Mouse (Mus musculus): ENCODE results near the gene Il24. TPM values are rescaled to one million over a fixed set of nuclear protein-coding genes. Genes with fewer than 3 reads are reported as not detected.

Gene Il24
- polyA plus RNA-seq, 1 experiment from 2014 or later: not detected

GRCm38 (mm10) chr1:130864238-130864637 is 23.0 kb downstream of the Il24 start:
- no peak overlapping the region for H3K4me3 ChIP-seq (replicated peaks; ENCODE audit: low read length)
- H3K4me2 ChIP-seq (ENCODE audit: low read length): no peak overlapping the region
- no peak overlapping the region for H3K9ac ChIP-seq (replicated peaks; ENCODE audit: low read depth, low read length)
- WGBS: 87% methylated on average over 4 of the region's 4 CpGs
- no peaks in the 10 kb centered on the region for H3K27me3 ChIP-seq (replicated peaks; ENCODE audit: control insufficient read depth, insufficient read depth, low read length)
- no peaks in the 10 kb centered on the region for H3K9me3 ChIP-seq (ENCODE audit: control insufficient read depth, low read length)
- H3K4me1 ChIP-seq (replicated peaks; ENCODE audit: control insufficient read depth, insufficient read depth, low read length): no peaks in the 10 kb centered on the region
- ATAC-seq: no peak
- H3K27ac ChIP-seq (ENCODE audit: low read length): no peak overlapping the region
- no peaks in the 10 kb centered on the region for H3K36me3 ChIP-seq (ENCODE audit: control insufficient read depth, insufficient read depth)

- 71% methylated on average over 4 of the region's 4 CpGs for WGBS
- no peak overlapping the region for H3K27ac ChIP-seq (ENCODE audit: low read length)
- no peak overlapping the region for H3K4me3 ChIP-seq (replicated peaks; ENCODE audit: low read length)
- ATAC-seq: no peak
- H3K36me3 ChIP-seq (ENCODE audit: control insufficient read depth, insufficient read depth): no peaks in the 10 kb centered on the region
- no peak overlapping the region for H3K4me2 ChIP-seq (ENCODE audit: low read length)
- H3K4me1 ChIP-seq (replicated peaks; ENCODE audit: control insufficient read depth, insufficient read depth, low read length): no peaks in the 10 kb centered on the region
- no peak overlapping the region for H3K9ac ChIP-seq (replicated peaks; ENCODE audit: low read depth, low read length)
- no peaks in the 10 kb centered on the region for H3K27me3 ChIP-seq (replicated peaks; ENCODE audit: control insufficient read depth, insufficient read depth, low read length)
- H3K9me3 ChIP-seq (ENCODE audit: control insufficient read depth, low read length): no peaks in the 10 kb centered on the region
Measured at GRCm38 (mm10) chr1:130857456-130857855, 29.8 kb downstream of the Il24 start.

- no peak overlapping the region for H3K9ac ChIP-seq (replicated peaks; ENCODE audit: low read depth, low read length)
- no peaks in the 10 kb centered on the region for H3K9me3 ChIP-seq (ENCODE audit: control insufficient read depth, low read length)
- no peaks in the 10 kb centered on the region for H3K4me1 ChIP-seq (replicated peaks; ENCODE audit: control insufficient read depth, insufficient read depth, low read length)
- H3K4me3 ChIP-seq (replicated peaks; ENCODE audit: low read length): no peak overlapping the region
- no peaks in the 10 kb centered on the region for H3K36me3 ChIP-seq (ENCODE audit: control insufficient read depth, insufficient read depth)
- no peak overlapping the region for H3K27ac ChIP-seq (ENCODE audit: low read length)
- no peak for ATAC-seq
- WGBS: 81% methylated on average over 2 of the region's 2 CpGs
- no peak overlapping the region for H3K4me2 ChIP-seq (ENCODE audit: low read length)
- H3K27me3 ChIP-seq (replicated peaks; ENCODE audit: control insufficient read depth, insufficient read depth, low read length): no peaks in the 10 kb centered on the region
Measured at GRCm38 (mm10) chr1:130855723-130856122, 31.5 kb downstream of the Il24 start.

GRCm38 (mm10) chr1:130854819-130855218 is 32.4 kb downstream of the Il24 start:
- Histone ChIP-seq H3K9ac (replicated peaks; ENCODE audit: low read depth, low read length) (no peak overlapping the region), H3K4me1 (replicated peaks; ENCODE audit: control insufficient read depth, insufficient read depth, low read length) (no peaks in the 10 kb centered on the region), H3K4me2 (ENCODE audit: low read length) (no peak overlapping the region), H3K27ac (ENCODE audit: low read length) (no peak overlapping the region), H3K4me3 (replicated peaks; ENCODE audit: low read length) (no peak overlapping the region), H3K27me3 (replicated peaks; ENCODE audit: control insufficient read depth, insufficient read depth, low read length) (no peaks in the 10 kb centered on the region), H3K9me3 (ENCODE audit: control insufficient read depth, low read length) (no peaks in the 10 kb centered on the region), H3K36me3 (ENCODE audit: control insufficient read depth, insufficient read depth) (no peaks in the 10 kb centered on the region)
- WGBS: 81% methylated on average over 9 of the region's 9 CpGs
- ATAC-seq: no peak

- H3K4me3 ChIP-seq (replicated peaks; ENCODE audit: low read length): no peak overlapping the region
- H3K9me3 ChIP-seq (ENCODE audit: control insufficient read depth, low read length): no peaks in the 10 kb centered on the region
- no peak overlapping the region for H3K27ac ChIP-seq (ENCODE audit: low read length)
- no peak for ATAC-seq
- no peak overlapping the region for H3K9ac ChIP-seq (replicated peaks; ENCODE audit: low read depth, low read length)
- H3K4me1 ChIP-seq (replicated peaks; ENCODE audit: control insufficient read depth, insufficient read depth, low read length): no peaks in the 10 kb centered on the region
- 91% methylated on average over 5 of the region's 5 CpGs for WGBS
- no peak overlapping the region for H3K4me2 ChIP-seq (ENCODE audit: low read length)
- H3K36me3 ChIP-seq (ENCODE audit: control insufficient read depth, insufficient read depth): no peaks in the 10 kb centered on the region
- H3K27me3 ChIP-seq (replicated peaks; ENCODE audit: control insufficient read depth, insufficient read depth, low read length): no peaks in the 10 kb centered on the region
Measured at GRCm38 (mm10) chr1:130850405-130850804, 36.8 kb downstream of the Il24 start.

GRCm38 (mm10) chr1:130849530-130850214 is 37.6 kb downstream of the Il24 start:
- Histone ChIP-seq H3K9ac (replicated peaks; ENCODE audit: low read depth, low read length) (no peak overlapping the region), H3K9me3 (ENCODE audit: control insufficient read depth, low read length) (no peaks in the 10 kb centered on the region), H3K4me3 (replicated peaks; ENCODE audit: low read length) (no peak overlapping the region), H3K27ac (ENCODE audit: low read length) (no peak overlapping the region), H3K36me3 (ENCODE audit: control insufficient read depth, insufficient read depth) (no peaks in the 10 kb centered on the region), H3K4me2 (ENCODE audit: low read length) (no peak overlapping the region), H3K27me3 (replicated peaks; ENCODE audit: control insufficient read depth, insufficient read depth, low read length) (no peaks in the 10 kb centered on the region), H3K4me1 (replicated peaks; ENCODE audit: control insufficient read depth, insufficient read depth, low read length) (no peaks in the 10 kb centered on the region)
- no peak for ATAC-seq
- WGBS: 94% methylated on average over 10 of the region's 10 CpGs

GRCm38 (mm10) chr1:130844516-130844915 is 42.7 kb downstream of the Il24 start:
- H3K4me3 ChIP-seq (replicated peaks; ENCODE audit: low read length): no peak overlapping the region
- no peaks in the 10 kb centered on the region for H3K9me3 ChIP-seq (ENCODE audit: control insufficient read depth, low read length)
- H3K36me3 ChIP-seq (ENCODE audit: control insufficient read depth, insufficient read depth): no peaks in the 10 kb centered on the region
- ATAC-seq: no peak
- no peaks in the 10 kb centered on the region for H3K27me3 ChIP-seq (replicated peaks; ENCODE audit: control insufficient read depth, insufficient read depth, low read length)
- WGBS: 94% methylated on average over 7 of the region's 7 CpGs
- H3K4me1 ChIP-seq (replicated peaks; ENCODE audit: control insufficient read depth, insufficient read depth, low read length): no peaks in the 10 kb centered on the region
- no peak overlapping the region for H3K27ac ChIP-seq (ENCODE audit: low read length)
- no peak overlapping the region for H3K4me2 ChIP-seq (ENCODE audit: low read length)
- H3K9ac ChIP-seq (replicated peaks; ENCODE audit: low read depth, low read length): no peak overlapping the region

- ATAC-seq: no peak
- no peaks in the 10 kb centered on the region for H3K9me3 ChIP-seq (ENCODE audit: control insufficient read depth, low read length)
- 93% methylated on average over 7 of the region's 7 CpGs for WGBS
- no peaks in the 10 kb centered on the region for H3K4me1 ChIP-seq (replicated peaks; ENCODE audit: control insufficient read depth, insufficient read depth, low read length)
- no peak overlapping the region for H3K27ac ChIP-seq (ENCODE audit: low read length)
- H3K4me2 ChIP-seq (ENCODE audit: low read length): no peak overlapping the region
- no peak overlapping the region for H3K4me3 ChIP-seq (replicated peaks; ENCODE audit: low read length)
- H3K27me3 ChIP-seq (replicated peaks; ENCODE audit: control insufficient read depth, insufficient read depth, low read length): no peaks in the 10 kb centered on the region
- H3K36me3 ChIP-seq (ENCODE audit: control insufficient read depth, insufficient read depth): no peaks in the 10 kb centered on the region
- H3K9ac ChIP-seq (replicated peaks; ENCODE audit: low read depth, low read length): no peak overlapping the region
Measured at GRCm38 (mm10) chr1:130841621-130842020, 45.6 kb downstream of the Il24 start.

GRCm38 (mm10) chr1:130840599-130841379 is 46.5 kb downstream of the Il24 start:
- Histone ChIP-seq H3K27me3 (replicated peaks; ENCODE audit: control insufficient read depth, insufficient read depth, low read length) (no peaks in the 10 kb centered on the region), H3K27ac (ENCODE audit: low read length) (no peak overlapping the region), H3K9ac (replicated peaks; ENCODE audit: low read depth, low read length) (no peak overlapping the region), H3K4me3 (replicated peaks; ENCODE audit: low read length) (no peak overlapping the region), H3K9me3 (ENCODE audit: control insufficient read depth, low read length) (no peaks in the 10 kb centered on the region), H3K4me1 (replicated peaks; ENCODE audit: control insufficient read depth, insufficient read depth, low read length) (no peaks in the 10 kb centered on the region), H3K36me3 (ENCODE audit: control insufficient read depth, insufficient read depth) (no peaks in the 10 kb centered on the region), H3K4me2 (ENCODE audit: low read length) (no peak overlapping the region)
- WGBS: 87% methylated on average over 8 of the region's 8 CpGs
- no peak for ATAC-seq

All from forebrain, embryonic 16.5 days (tissue).